Mouse (Mus musculus): ENCODE data around the gene Rpgrip1. TPM values are rescaled to one million over a fixed set of nuclear protein-coding genes. Genes with fewer than 3 reads are reported as not detected.
A peak's percentile ranks its signal among the peaks of the same experiment; 100 is the strongest.
"Not testable (repeated sequence)": the region's sequence is repeated elsewhere in the genome, so short reads cannot be mapped to it uniquely, and the experiment has no call there.

The Rpgrip1 gene
- total RNA-seq (2017) = 18.8 and 48.5 TPM in 2 replicates

- no peak for ATAC-seq (replicated peaks in 1 of 2; ENCODE audit: insufficient read depth in 1 of 2, low FRiP score in 2 of 2, low TSS enrichment in 1 of 2, low read depth in 1 of 2, poor library complexity in 2 of 2, severe bottlenecking in 2 of 2)
Measured at GRCm38 (mm10) chr14:52110346-52110745, at the start of gene Rpgrip1. Gene Rpgrip1, plus strand, starts transcription at chr14:52110704.

- ATAC-seq (replicated peaks in 1 of 2; ENCODE audit: insufficient read depth in 1 of 2, low FRiP score in 2 of 2, low TSS enrichment in 1 of 2, low read depth in 1 of 2, poor library complexity in 2 of 2, severe bottlenecking in 2 of 2) = no peak
Measured at GRCm38 (mm10) chr14:52060800-52061199, 49.7 kb upstream of the Rpgrip1 start.

GRCm38 (mm10) chr14:52061798-52062197 is 48.7 kb upstream of the Rpgrip1 start:
- no peak for ATAC-seq (replicated peaks in 1 of 2; ENCODE audit: insufficient read depth in 1 of 2, low FRiP score in 2 of 2, low TSS enrichment in 1 of 2, low read depth in 1 of 2, poor library complexity in 2 of 2, severe bottlenecking in 2 of 2)

GRCm38 (mm10) chr14:52066135-52066534 is 44.4 kb upstream of the Rpgrip1 start:
- no peak for ATAC-seq (replicated peaks in 1 of 2; ENCODE audit: insufficient read depth in 1 of 2, low FRiP score in 2 of 2, low TSS enrichment in 1 of 2, low read depth in 1 of 2, poor library complexity in 2 of 2, severe bottlenecking in 2 of 2)

GRCm38 (mm10) chr14:52071599-52072137 is 38.8 kb upstream of the Rpgrip1 start:
- no peak for ATAC-seq (replicated peaks in 1 of 2; ENCODE audit: insufficient read depth in 1 of 2, low FRiP score in 2 of 2, low TSS enrichment in 1 of 2, low read depth in 1 of 2, poor library complexity in 2 of 2, severe bottlenecking in 2 of 2)

GRCm38 (mm10) chr14:52083083-52083482 is 27.4 kb upstream of the Rpgrip1 start:
- peak in 1 of 2 experiments; percentile 46; a peak in 1 of 4 replicates for ATAC-seq (replicated peaks in 1 of 2; ENCODE audit: insufficient read depth in 1 of 2, low FRiP score in 2 of 2, low TSS enrichment in 1 of 2, low read depth in 1 of 2, poor library complexity in 2 of 2, severe bottlenecking in 2 of 2)

GRCm38 (mm10) chr14:52094533-52094932 is 16.0 kb upstream of the Rpgrip1 start:
- no peak for ATAC-seq (replicated peaks in 1 of 2; ENCODE audit: insufficient read depth in 1 of 2, low FRiP score in 2 of 2, low TSS enrichment in 1 of 2, low read depth in 1 of 2, poor library complexity in 2 of 2, severe bottlenecking in 2 of 2)

GRCm38 (mm10) chr14:52097191-52097590 is 13.3 kb upstream of the Rpgrip1 start:
- ATAC-seq (replicated peaks in 1 of 2; ENCODE audit: insufficient read depth in 1 of 2, low FRiP score in 2 of 2, low TSS enrichment in 1 of 2, low read depth in 1 of 2, poor library complexity in 2 of 2, severe bottlenecking in 2 of 2) = not testable (repeated sequence)

- ATAC-seq (replicated peaks in 1 of 2; ENCODE audit: insufficient read depth in 1 of 2, low FRiP score in 2 of 2, low TSS enrichment in 1 of 2, low read depth in 1 of 2, poor library complexity in 2 of 2, severe bottlenecking in 2 of 2) = not testable (repeated sequence)
Measured at GRCm38 (mm10) chr14:52098387-52098786, 12.1 kb upstream of the Rpgrip1 start.

- ATAC-seq (replicated peaks in 1 of 2; ENCODE audit: insufficient read depth in 1 of 2, low FRiP score in 2 of 2, low TSS enrichment in 1 of 2, low read depth in 1 of 2, poor library complexity in 2 of 2, severe bottlenecking in 2 of 2) = no peak
Measured at GRCm38 (mm10) chr14:52099563-52099962, 10.9 kb upstream of the Rpgrip1 start.

- no peak for ATAC-seq (replicated peaks in 1 of 2; ENCODE audit: insufficient read depth in 1 of 2, low FRiP score in 2 of 2, low TSS enrichment in 1 of 2, low read depth in 1 of 2, poor library complexity in 2 of 2, severe bottlenecking in 2 of 2)
Measured at GRCm38 (mm10) chr14:52100170-52100960, 10.1 kb upstream of the Rpgrip1 start.

GRCm38 (mm10) chr14:52101285-52102157 is 9.0 kb upstream of the Rpgrip1 start:
- ATAC-seq (replicated peaks in 1 of 2; ENCODE audit: insufficient read depth in 1 of 2, low FRiP score in 2 of 2, low TSS enrichment in 1 of 2, low read depth in 1 of 2, poor library complexity in 2 of 2, severe bottlenecking in 2 of 2) = no peak

- ATAC-seq (replicated peaks in 1 of 2; ENCODE audit: insufficient read depth in 1 of 2, low FRiP score in 2 of 2, low TSS enrichment in 1 of 2, low read depth in 1 of 2, poor library complexity in 2 of 2, severe bottlenecking in 2 of 2) = peak; percentile 0 to 24; a peak in 2 of 4 replicates
Measured at GRCm38 (mm10) chr14:52103474-52103855, 7.0 kb upstream of the Rpgrip1 start.

GRCm38 (mm10) chr14:52103856-52104676 is 6.4 kb upstream of the Rpgrip1 start, which contains the start of gene Hnrnpc:
Gene Hnrnpc, minus strand, starts transcription at chr14:52104028.
- peak; percentile 94 for ATAC-seq (replicated peaks in 1 of 2; ENCODE audit: insufficient read depth in 1 of 2, low FRiP score in 2 of 2, low TSS enrichment in 1 of 2, low read depth in 1 of 2, poor library complexity in 2 of 2, severe bottlenecking in 2 of 2)

- ATAC-seq (replicated peaks in 1 of 2; ENCODE audit: insufficient read depth in 1 of 2, low FRiP score in 2 of 2, low TSS enrichment in 1 of 2, low read depth in 1 of 2, poor library complexity in 2 of 2, severe bottlenecking in 2 of 2) = no peak
Measured at GRCm38 (mm10) chr14:52104677-52105285, 5.7 kb upstream of the Rpgrip1 start.

GRCm38 (mm10) chr14:52105308-52105707 is 5.2 kb upstream of the Rpgrip1 start:
- ATAC-seq (replicated peaks in 1 of 2; ENCODE audit: insufficient read depth in 1 of 2, low FRiP score in 2 of 2, low TSS enrichment in 1 of 2, low read depth in 1 of 2, poor library complexity in 2 of 2, severe bottlenecking in 2 of 2) = no peak

- no peak for ATAC-seq (replicated peaks in 1 of 2; ENCODE audit: insufficient read depth in 1 of 2, low FRiP score in 2 of 2, low TSS enrichment in 1 of 2, low read depth in 1 of 2, poor library complexity in 2 of 2, severe bottlenecking in 2 of 2)
Measured at GRCm38 (mm10) chr14:52106741-52107140, 3.8 kb upstream of the Rpgrip1 start.

Data from hematopoietic stem cell, adult 5-6 weeks (primary cell).